Mouse (Mus musculus): ENCODE measurements around the gene Tnfrsf25.

Tnfrsf25 gene

DNA sequence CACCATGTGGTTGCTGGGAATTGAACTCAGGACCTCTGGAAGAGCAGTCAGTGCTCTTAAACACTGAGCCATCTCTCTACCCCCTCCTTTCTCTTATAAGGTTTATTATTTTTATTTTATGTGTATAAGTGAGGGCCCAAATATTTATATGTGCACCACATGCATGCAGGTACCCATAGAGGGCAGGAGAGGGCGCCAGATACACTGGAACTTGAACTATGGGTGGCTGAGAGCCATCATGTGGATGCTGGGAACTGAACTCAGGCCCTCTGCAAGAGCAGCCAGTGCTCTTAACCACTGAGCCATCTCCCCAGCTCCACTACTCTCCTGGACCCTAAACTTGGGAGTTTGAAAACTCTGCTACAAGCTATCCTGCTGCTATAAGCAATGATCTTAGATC, 27.9 kb downstream of the Tnfrsf25 start:
- DNase-seq (ENCODE audit: low read depth, low spot score): no peak

- no peak for DNase-seq (ENCODE audit: low read depth, low spot score)
Observed at GRCm38 (mm10) chr4:152145473-152145872, 29.7 kb downstream of the Tnfrsf25 start.

- DNase-seq (ENCODE audit: low read depth, low spot score): no peak
Observed at GRCm38 (mm10) chr4:152146033-152146827, 30.5 kb downstream of the Tnfrsf25 start.

DNA sequence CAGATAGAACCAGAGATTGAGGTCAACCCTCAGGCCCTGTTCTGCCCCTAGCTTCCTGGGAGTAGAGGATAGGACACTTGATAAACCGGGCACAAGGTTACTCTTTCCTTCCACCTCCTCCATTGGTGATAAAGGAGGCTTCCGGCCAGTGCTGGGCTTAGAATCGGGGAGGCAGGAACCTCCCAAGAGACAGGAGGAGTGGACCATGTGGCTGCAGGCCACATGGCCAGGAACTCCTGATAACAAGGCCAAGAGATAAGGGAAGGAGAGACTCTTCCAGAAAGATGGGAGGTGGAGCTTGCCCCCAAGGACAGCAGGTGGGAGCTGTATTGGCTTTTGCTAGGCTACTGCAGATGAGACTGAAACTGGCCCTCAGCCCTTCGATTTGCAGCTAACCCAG, 34.8 kb downstream of the Tnfrsf25 start:
- no peak for DNase-seq (ENCODE audit: low read depth, low spot score)

DNA sequence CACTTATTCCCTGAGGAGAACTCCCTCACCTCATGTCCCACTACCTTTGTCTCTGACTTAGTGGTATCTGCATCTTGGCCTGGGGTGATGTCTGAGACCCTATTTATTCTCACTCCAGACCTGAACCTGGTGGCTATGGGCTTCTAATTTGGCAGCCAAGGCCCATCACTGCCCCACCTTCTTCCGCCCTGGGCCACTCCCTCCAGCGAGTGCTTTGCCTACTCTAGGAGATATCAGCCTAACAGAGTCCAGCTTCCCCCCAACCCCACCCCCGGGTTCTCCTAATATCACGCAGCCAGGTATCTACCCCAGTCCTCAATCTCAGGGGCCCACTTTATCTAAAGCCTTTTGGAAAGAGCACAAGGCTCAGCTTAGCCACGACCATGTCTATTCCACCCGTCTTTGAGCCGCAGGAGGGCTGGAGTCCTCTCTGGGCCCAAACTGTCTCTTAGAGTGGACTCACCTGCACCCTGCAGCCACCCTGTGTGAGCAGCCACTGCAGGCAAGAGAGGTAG, 35.8 kb downstream of the Tnfrsf25 start:
- no peak for DNase-seq (ENCODE audit: low read depth, low spot score)

- DNase-seq (ENCODE audit: low read depth, low spot score): no peak
Observed at GRCm38 (mm10) chr4:152151966-152152544, 36.3 kb downstream of the Tnfrsf25 start, which contains the start of gene Espn. Gene Espn, minus strand, starts transcription at chr4:152152371.

DNA sequence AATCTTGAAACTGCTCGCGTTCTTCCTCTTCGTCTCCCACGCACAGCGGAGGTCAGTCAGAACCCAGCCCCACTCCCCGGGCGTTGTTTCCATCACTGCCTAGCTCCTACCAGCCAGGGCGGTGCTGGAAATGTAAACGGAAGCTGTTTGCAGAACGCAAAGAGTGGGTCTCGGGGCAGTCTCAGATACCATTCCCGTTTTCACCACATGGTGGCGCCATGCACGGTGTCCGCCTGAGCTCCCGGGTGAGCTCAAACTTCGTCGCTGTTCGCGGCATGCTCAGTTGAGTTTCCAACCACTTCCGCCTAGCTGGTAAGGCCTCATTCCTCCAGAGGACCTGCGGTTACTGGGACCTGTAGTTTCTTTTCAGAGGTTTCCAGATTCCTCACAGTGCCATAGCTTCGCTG, 38.0 kb downstream of the Tnfrsf25 start:
- no peak for DNase-seq (ENCODE audit: low read depth, low spot score)

DNA sequence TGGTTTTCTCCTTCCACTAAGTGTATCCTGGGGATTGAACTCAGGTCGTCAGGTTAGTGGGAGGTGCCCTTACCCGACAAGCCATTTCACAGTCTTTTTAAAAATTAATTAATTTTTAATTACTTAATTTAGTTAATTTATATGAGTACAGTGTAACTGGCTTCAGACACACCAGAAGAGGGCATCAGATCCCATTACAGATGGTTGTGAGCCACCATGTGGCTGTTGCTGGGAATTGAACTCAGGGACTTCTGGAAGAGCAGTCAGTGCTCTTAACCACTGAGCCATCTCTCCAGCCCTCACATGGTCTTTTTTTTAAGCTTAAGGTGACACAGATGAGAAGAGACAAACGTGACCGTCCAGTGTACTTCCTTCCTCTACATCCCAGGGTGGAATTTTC, 39.3 kb downstream of the Tnfrsf25 start:
- DNase-seq (ENCODE audit: low read depth, low spot score): no peak

- DNase-seq (ENCODE audit: low read depth, low spot score): no peak
Observed at GRCm38 (mm10) chr4:152157779-152158584, 42.2 kb downstream of the Tnfrsf25 start.

DNA sequence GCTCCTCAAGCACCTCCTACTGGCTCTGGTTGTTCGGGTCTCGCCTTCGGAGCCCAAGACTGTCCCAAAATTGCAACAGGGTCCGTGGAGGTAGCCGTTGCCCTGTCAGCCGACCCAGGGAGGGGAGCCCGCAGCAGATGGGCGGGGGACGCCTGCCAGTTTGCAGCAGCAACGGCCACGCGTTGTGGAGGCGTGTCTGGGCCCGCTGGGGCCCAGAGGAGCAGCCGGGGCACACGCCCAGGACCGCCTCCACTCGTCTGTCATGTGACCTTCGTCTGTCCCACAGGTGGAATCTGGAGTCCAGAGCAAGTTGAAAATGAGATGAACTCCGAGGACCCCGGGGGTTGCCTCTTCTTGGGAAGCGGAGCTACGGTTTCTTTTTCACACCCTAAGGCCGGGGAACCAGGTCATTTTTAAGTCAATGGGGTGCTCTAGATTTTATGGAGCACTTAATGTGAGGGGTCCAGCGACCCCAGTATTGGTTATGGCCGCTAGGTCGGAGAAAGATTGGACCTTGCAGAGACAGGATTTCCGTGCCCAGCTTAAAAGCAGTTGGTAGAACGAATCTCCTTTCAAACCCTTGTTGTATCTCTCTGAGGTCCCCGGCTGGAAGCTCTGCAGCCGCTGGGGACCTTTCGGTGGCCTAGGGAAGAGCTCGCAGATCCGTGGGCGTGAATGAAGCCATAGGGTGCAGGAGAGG, 43.0 kb downstream of the Tnfrsf25 start, which contains the start of gene Hes2:
TSS of gene Hes2 (plus strand) at position 283 of the 700 bp plus-strand sequence.
- DNase-seq (ENCODE audit: low read depth, low spot score): no peak

- no peak for DNase-seq (ENCODE audit: low read depth, low spot score)
Observed at GRCm38 (mm10) chr4:152159285-152159678, 43.5 kb downstream of the Tnfrsf25 start.

DNA sequence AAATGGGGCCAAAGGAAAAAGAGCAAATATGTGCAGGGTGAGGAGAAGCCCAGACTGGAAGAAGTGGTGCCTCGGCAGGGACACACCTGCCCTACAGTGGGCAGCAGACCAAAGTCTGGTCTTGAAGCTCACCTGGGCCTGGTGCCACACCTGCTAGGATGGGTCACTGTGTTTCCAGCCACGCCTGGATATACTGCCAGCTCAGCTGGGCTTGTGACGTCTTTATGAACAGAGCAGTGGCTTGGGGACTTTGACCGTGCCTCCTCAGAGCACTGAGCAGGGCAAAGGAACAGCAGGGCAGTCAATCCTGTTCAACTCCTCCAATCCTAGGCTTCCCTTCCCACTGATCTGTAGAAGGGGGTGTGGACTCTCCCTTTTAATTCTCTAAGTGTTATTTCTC, 45.0 kb downstream of the Tnfrsf25 start:
- DNase-seq (ENCODE audit: low read depth, low spot score): no peak

DNA sequence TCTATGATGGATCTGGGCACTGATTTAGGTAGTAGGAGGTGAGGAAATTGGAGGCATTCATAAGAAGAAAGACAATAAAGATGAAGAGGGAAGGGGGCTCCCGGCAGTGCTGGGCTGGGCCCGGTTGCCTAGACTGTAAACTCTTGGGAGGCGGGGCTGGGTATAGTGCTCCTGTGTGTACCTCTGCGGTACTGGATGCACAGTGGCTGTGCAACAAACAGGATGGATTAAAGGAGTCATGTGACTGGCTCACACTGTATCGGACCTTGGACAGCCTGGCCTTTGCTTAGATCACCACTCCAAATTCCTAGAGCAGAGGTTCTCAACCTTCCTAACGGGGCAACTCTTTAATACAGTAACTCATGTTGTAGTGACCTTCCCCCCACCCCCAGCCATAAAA, 45.9 kb downstream of the Tnfrsf25 start:
- DNase-seq (ENCODE audit: low read depth, low spot score): no peak

GRCm38 (mm10) chr4:152162748-152163147, 47.0 kb downstream of the Tnfrsf25 start:
- DNase-seq (ENCODE audit: low read depth, low spot score): no peak

DNA sequence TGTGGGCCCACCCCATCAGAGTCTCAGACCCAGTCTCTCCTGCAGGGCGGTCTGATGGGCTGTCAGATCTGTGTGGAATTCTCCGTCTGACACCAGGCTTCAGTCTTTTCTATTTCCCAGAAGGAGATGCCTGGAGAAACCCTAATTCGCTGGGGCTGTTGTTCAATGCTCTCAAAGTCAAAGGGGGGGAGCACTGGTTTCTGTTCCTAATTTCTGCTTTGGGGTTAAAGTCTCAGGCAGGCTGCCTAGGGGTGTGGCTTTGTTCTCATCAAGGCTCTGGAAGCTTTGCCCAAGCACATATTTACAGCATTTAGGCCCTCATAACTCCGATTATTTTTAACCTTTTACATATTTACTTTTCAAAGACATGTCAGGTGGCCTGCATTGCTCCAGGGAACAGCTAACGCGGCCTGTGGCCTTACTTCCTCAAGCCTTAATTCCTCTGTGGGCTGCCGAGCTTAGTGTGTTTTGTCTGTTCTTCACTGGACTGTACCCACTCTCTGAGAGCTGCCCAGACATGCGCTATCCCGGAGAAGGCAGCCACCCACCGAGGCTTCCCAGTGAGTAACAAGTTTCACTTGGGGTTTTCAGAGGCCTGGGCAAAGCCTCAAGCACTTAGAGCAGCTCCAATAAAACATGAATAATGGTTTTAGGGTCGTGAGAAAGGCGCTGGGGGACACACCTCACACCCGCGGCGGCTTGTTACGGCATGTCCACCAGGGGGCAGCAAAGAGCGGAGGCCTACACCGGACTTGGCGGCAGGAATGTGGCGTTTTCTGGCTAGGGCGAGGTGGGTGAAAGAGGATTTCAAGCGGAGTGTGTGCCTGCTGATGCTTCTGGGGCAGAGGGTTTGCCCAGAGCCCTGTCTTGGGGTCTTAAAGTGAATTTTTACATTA, 49.5 kb downstream of the Tnfrsf25 start:
- DNase-seq (ENCODE audit: low read depth, low spot score): no peak

GRCm38 (mm10) chr4:152168052-152168451, 52.3 kb downstream of the Tnfrsf25 start:
- no peak for DNase-seq (ENCODE audit: low read depth, low spot score)

GRCm38 (mm10) chr4:152169103-152169502, 53.4 kb downstream of the Tnfrsf25 start:
- DNase-seq (ENCODE audit: low read depth, low spot score): no peak

Data from brain, embryonic 18.5 days (tissue).